Mouse (Mus musculus) liver, embryonic 15.5 days (tissue): ENCODE data around the gene Ifi35. TPM values are rescaled to one million over a fixed set of nuclear protein-coding genes. Genes with fewer than 3 reads are reported as not detected.
"Not testable (repeated sequence)": the region's sequence is repeated elsewhere in the genome, so short reads cannot be mapped to it uniquely, and the experiment has no call there.

Experiments used
- ATAC-seq: fragments of 200-750 bp; cut with Nextera tagmentation; 2 replicates; pipeline ENCODE4 v1.8.0; 2017; ENCODE audit warnings: moderate number of reproducible peaks, mild to moderate bottlenecking, moderate library complexity; ENCODE audit not compliant: insufficient read depth
- H3K27ac ChIP-seq: fragments of 300-500 bp; sonication (generic); replicated peaks from 2 replicates; pipeline ENCODE4 v1.5.1; 2015; ENCODE audit warnings: mild to moderate bottlenecking, inconsistent platforms
- H3K27me3 ChIP-seq: fragments of 300-500 bp; sonication (generic); 2 replicates; pipeline ENCODE4 v1.6.1; 2015; ENCODE audit warnings: mild to moderate bottlenecking, inconsistent platforms
- H3K36me3 ChIP-seq: fragments of 300-500 bp; sonication (generic); replicated peaks from 2 replicates; pipeline ENCODE4 v1.6.1; 2015; ENCODE audit warnings: moderate library complexity, mild to moderate bottlenecking, inconsistent platforms
- H3K4me1 ChIP-seq: fragments of 300-500 bp; sonication (generic); replicated peaks from 2 replicates; pipeline ENCODE4 v1.6.1; 2015; ENCODE audit warnings: inconsistent platforms
- H3K4me2 ChIP-seq: fragments of 300-500 bp; sonication (generic); 2 replicates; pipeline ENCODE4 v1.6.1; 2015; ENCODE audit warnings: moderate library complexity, mild to moderate bottlenecking, inconsistent platforms
- H3K4me3 ChIP-seq: fragments of 300-500 bp; sonication (generic); replicated peaks from 2 replicates; pipeline ENCODE4 v1.5.1; 2015; ENCODE audit warnings: mild to moderate bottlenecking, inconsistent platforms
- H3K9ac ChIP-seq: fragments of 300-500 bp; sonication (generic); 2 replicates; pipeline ENCODE4 v1.6.1; 2015; ENCODE audit warnings: moderate library complexity, mild to moderate bottlenecking, inconsistent platforms
- H3K9me3 ChIP-seq: fragments of 300-500 bp; sonication (generic); replicated peaks from 2 replicates; pipeline ENCODE4 v1.6.1; 2016; ENCODE audit warnings: inconsistent platforms
- WGBS: fragments of 180-500 bp; shearing (Covaris S2); methylation state at CpG from one replicate; pipeline ENCODE4 v1.1.7; 2015; ENCODE audit warnings: mixed read lengths; ENCODE audit not compliant: insufficient replicate concordance; 5-methylcytosine and 5-hydroxymethylcytosine counted together
- polyA plus RNA-seq: library from polyadenylated mRNA; unstranded; fragments of >200 nt; fragmentation: Nextera tagmentation; extraction: Ambion mirVana; gene quantifications from 2 replicates; pipeline ENCODE4 v1.2.1, GENCODE M21; 2015

The Ifi35 gene
- polyA plus RNA-seq, 1 experiment from 2014 or later: 29.6 TPM

DNA sequence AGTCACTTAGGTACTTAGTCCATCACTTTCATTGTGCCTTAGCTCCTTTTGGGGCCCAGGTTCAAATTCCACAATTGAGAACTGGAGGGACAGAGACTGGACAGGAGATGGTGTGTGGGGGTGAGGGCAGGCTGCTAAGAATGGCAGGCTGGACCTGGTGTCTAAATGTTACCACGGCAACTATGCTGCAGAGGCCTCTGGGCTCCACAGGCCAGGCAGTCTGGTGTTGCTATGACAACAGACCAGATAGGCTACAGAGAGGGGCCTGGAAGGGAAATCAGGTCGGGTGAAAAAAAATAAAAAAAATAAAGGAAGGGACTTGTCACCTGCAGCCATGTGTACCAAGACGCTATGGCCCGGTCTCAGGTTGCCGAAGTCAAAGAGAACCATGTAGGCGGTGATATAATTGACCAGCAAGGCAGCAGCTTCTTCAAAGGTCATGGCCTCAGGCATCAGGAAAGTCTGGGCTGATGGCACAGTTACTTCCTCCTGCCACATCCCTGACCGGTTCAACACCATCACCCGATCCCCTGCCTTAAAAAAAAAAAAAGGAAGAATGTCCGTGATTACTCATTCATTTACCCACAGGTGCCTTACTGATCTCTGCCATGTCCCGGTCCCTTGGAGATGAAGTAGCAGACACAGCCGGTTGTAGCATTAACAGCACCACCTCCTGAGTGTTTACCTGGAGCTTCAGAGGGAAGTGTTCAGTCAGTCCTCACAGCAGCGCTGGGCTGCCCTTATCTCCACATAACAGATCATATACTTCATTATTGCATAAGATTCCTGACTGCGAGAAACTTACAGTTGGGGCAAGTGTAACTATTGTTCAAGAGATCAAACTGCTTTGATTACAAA, 14.6 kb downstream of the Ifi35 start:
- WGBS: 22% methylated on average over 13 of the region's 13 CpGs
- ATAC-seq: no peak
- Histone ChIP-seq H3K27ac (no peak overlapping the region), H3K9me3 (no peaks in the 10 kb centered on the region), H3K4me3 (no peak overlapping the region), H3K4me1 (peaks cover 72% of the 10 kb centered on the region), H3K9ac (no peak overlapping the region), H3K4me2 (peak overlapping the region; percentile 1; the same call in 1 of the 2 replicates), H3K36me3 (peaks cover 31% of the 10 kb centered on the region), H3K27me3 (peaks cover 48% of the 10 kb centered on the region)

DNA sequence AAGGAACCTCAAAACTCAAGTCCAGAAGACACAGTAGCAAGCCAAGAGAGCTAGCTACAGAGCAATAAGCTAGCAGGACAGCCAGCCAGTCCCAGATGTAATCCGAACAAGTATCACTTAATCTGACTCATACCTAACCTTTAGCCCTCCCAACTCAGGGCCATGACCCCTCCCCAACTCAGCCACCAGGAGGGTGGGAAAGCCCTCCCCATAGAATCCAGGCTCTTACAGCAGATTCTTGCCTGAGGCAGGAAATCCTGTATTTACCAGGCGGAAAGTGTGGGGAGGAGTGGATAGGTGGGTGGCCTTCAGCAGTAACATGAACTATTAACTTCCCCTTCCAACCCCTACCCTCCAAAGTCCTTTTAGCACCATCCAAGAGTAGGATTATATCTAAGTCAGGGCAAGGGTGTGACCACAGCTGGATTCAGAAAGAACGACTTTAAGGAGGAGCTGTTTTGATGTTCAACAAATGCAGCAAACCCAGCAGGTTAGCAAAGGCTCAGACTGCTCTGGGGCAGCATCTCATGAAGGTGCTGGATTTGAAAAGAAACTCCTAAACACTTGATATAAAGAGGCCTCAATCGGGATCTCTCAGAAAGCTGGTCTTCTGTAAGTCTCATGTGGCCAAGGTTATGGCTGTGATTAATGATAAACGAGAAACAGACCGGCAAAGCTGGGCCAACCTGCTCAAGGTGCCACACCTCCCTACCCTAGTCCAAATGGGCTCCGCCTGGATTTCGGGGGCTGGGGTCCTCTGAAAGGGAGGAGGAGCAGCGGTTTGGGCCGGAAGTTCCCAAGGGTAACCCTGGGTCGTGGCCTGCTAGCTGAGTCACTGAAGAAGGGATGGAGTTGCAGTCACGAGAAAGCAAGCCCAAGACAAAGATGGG, 16.2 kb downstream of the Ifi35 start, which contains the start of gene Rnd2:
Rnd2 (plus strand) TSS at position 789 of the 890 bp plus-strand sequence.
- H3K9me3 ChIP-seq: no peaks in the 10 kb centered on the region
- peak within 1 kb of the TSS; percentile 62 for H3K9ac ChIP-seq
- 6% methylated on average over 12 of the region's 12 CpGs for WGBS
- H3K36me3 ChIP-seq: peaks cover 15% of the 10 kb centered on the region
- ATAC-seq: no peak
- H3K4me2 ChIP-seq: peak within 1 kb of the TSS; percentile 94
- H3K4me1 ChIP-seq: peaks cover 75% of the 10 kb centered on the region
- H3K27me3 ChIP-seq: peaks cover 64% of the 10 kb centered on the region
- H3K27ac ChIP-seq: peak within 1 kb of the TSS; percentile 51; the same call in 1 of the 2 replicates
- peak within 1 kb of the TSS; percentile 67 for H3K4me3 ChIP-seq

DNA sequence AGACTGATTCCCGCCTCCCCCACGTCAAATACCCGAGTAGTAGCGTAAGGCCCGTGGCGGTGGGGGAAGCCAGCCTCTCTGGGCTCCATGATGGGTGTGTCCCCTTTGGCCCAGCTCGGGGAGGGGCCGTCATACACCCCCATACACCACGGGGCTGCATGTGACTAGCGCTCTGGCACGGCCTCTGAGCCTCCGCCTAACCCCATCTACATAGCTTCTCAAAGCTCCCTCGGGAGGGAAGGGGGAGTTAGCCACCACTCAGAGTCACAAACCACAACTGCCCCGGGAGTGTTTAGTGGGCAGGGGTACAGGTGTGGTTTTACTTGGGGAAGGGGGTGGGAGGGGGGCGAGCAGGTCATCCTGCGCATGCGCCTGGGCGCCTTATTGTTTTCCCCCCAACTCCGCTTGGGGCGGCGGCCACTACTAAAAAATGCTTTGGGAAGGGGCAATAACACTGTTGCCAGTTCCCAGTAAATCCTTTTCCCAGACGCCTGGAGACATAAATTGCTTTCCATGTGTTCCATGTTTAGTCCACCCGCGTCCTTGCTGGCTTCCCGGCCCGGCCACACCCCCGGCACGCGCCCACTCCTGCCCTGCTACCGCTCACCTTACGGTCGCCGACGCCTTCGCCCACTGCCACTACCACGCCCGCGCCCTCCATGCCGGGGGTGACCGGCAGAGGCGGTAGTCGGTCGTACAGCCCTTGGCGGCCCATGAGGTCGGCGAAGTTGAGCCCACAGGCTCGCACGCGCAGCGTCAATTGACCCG, 17.1 kb downstream of the Ifi35 start:
- no peaks in the 10 kb centered on the region for H3K9me3 ChIP-seq
- peaks cover 69% of the 10 kb centered on the region for H3K4me1 ChIP-seq
- H3K27ac ChIP-seq: peak overlapping the region; percentile 51; the same call in 1 of the 2 replicates
- H3K36me3 ChIP-seq: peaks cover 9% of the 10 kb centered on the region; the same call in 1 of the 2 replicates
- under 1% methylated on average over 51 of the region's 51 CpGs for WGBS
- H3K9ac ChIP-seq: peak overlapping the region; percentile 62
- H3K27me3 ChIP-seq: peaks cover 71% of the 10 kb centered on the region
- H3K4me3 ChIP-seq: peak overlapping the region; percentile 67
- peak overlapping the region; percentile 94 for H3K4me2 ChIP-seq
- ATAC-seq: no peak; the same call in 1 of the 2 replicates

DNA sequence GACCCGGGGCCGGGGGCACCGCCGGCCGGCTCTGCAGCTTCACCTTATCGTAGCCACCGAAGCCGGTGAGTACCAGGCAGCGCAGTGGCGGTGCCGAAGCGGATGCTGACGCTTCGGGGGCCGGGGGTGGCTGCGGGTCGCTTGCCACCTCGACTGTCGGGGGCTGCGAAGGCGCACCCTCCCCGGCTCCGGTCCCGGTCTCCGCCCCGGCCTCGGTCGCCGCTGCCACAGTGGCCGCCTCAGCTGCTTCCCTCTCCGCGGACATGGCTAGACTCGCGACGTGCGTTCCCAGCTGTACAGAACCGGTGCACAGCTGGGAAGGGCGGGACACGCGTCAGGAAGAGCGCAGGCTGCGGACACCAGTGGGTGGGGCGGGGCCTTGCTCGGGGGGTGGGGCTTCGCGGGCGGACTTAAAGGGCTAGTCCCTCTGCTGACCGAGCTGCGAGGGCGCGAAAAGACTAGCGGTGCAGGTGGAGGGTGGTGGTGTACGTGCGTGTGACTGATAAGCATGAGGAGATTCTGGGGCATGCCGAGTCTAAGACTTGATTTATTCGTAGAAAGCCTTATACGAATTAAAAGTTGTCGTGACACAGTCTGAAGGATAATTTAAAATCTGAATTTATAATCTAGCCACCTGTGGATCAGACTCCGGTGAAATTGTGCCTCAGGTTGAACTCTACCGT, 17.8 kb downstream of the Ifi35 start, which contains the start of gene Vat1:
Vat1 (minus strand) TSS at position 362 of the 683 bp plus-strand sequence.
- peak within 1 kb of the TSS; percentile 51; the same call in 1 of the 2 replicates for H3K27ac ChIP-seq
- H3K36me3 ChIP-seq: 0 out of 2 replicates have a peak, but pooled peaks cover 4% of the 10 kb centered on the region
- H3K27me3 ChIP-seq: peaks cover 77% of the 10 kb centered on the region
- peak within 1 kb of the TSS; percentile 94 for H3K4me2 ChIP-seq
- H3K9ac ChIP-seq: peak within 1 kb of the TSS; percentile 62
- peak; percentile 66 for ATAC-seq
- WGBS: under 1% methylated on average over 60 of the region's 60 CpGs
- H3K4me3 ChIP-seq: peak within 1 kb of the TSS; percentile 67
- H3K4me1 ChIP-seq: peaks cover 69% of the 10 kb centered on the region
- no peaks in the 10 kb centered on the region for H3K9me3 ChIP-seq

DNA sequence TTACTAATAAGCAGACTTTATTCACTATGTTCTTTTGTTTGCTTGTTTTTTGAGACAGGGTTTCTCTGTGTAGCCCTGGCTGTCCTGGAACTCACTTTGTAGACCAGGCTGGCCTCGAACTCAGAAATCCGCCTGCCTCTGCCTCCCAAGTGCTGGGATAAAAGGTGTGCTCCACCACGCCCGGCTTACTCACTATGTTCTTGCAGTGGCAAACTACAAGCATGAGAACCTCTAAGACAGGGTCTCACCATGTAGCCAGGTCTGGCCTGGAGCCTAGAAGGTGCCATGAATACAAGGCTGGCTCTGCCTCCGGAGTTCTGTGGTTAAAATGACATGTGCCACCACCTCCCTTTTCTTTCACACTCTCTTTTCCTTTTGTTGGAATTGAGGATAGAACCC, 18.3 kb downstream of the Ifi35 start:
- Histone ChIP-seq H3K27me3 (peaks cover 82% of the 10 kb centered on the region), H3K4me1 (peaks cover 69% of the 10 kb centered on the region)
- not testable (repeated sequence) for ATAC-seq

DNA sequence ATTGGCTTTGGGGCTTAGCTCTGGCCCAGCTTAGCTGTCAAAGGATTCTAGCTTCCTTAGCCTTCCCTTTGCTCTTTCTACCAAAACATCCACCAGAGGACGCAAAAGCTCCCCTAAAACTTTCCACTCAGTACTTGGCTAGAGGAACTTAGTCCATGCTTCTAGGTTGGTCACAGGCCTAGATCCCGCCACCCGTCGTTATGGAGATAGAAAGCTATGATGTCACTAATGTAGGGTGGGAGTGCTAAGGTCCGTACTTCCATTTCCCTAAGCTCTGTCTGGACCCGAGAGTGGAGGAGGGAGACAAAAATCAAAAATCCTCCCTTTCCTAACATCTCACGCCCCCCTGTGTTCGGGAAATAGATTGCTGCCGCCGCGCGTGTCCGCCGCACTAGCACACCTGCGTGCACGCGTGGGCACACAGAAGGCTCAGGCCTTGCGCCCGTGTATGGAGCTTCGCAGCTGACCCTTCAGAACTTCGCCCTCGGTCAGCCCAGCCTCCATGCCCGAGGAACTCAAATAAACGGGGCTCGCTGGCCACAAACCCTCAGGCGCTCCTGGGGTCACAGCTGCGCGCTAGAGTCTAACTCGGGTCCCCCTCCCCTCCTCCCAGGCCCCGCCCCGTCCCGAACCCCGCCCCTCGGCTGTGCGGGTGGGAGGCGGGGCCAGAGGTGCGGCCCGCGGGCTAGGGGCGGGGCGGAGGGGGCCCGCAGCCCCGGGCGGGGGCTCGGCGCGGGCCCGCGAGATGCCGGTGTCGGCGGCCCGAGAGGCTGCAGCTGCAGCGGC, 19.5 kb downstream of the Ifi35 start:
- H3K4me3 ChIP-seq: peak overlapping the region; percentile 65
- under 1% methylated on average over 53 of the region's 54 CpGs for WGBS
- H3K27me3 ChIP-seq: peaks cover 89% of the 10 kb centered on the region
- H3K9ac ChIP-seq: peak overlapping the region; percentile 54
- ATAC-seq: peak; percentile 70
- peaks cover 64% of the 10 kb centered on the region for H3K4me1 ChIP-seq
- no peaks in the 10 kb centered on the region for H3K9me3 ChIP-seq
- no peak overlapping the region for H3K27ac ChIP-seq
- no peaks in the 10 kb centered on the region for H3K36me3 ChIP-seq
- H3K4me2 ChIP-seq: peak overlapping the region; percentile 94

More for the DNA sequence above, 18.3 kb downstream of the Ifi35 start:
- not testable (repeated sequence) for H3K9me3 ChIP-seq, H3K27ac ChIP-seq, H3K36me3 ChIP-seq
- Histone ChIP-seq H3K9ac (peak overlapping the region; percentile 62; the same call in 1 of the 2 replicates), H3K4me2 (peak overlapping the region; percentile 94), H3K4me3 (peak overlapping the region; percentile 67)
- WGBS: 48% methylated on average over 5 of the region's 5 CpGs

DNA sequence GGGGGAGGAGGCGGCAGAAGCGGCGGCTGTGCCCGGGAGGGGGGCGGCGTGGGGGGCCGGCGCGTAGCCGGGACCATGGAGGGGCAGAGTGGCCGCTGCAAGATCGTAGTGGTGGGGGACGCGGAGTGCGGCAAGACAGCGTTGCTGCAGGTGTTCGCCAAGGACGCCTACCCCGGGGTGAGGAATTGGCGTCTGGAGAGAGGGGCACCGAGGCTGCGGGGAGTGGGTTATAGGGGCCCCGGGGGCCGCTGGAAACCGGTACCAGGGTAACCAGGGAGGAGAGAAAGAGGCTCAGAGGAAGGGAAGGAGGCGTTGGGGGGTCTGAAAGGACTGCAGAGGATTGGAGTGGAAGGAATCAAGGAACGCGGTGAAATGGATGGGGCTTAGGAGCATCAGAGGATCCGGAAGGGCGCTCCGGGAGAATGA, 20.1 kb downstream of the Ifi35 start:
- H3K9ac ChIP-seq: peak overlapping the region; percentile 54
- no peak overlapping the region for H3K27ac ChIP-seq
- no peaks in the 10 kb centered on the region for H3K36me3 ChIP-seq
- WGBS: under 1% methylated on average over 30 of the region's 31 CpGs
- peak overlapping the region; percentile 94 for H3K4me2 ChIP-seq
- no peak for ATAC-seq
- H3K9me3 ChIP-seq: no peaks in the 10 kb centered on the region
- peak overlapping the region; percentile 65 for H3K4me3 ChIP-seq
- peaks cover 58% of the 10 kb centered on the region for H3K4me1 ChIP-seq
- peaks cover 95% of the 10 kb centered on the region for H3K27me3 ChIP-seq

DNA sequence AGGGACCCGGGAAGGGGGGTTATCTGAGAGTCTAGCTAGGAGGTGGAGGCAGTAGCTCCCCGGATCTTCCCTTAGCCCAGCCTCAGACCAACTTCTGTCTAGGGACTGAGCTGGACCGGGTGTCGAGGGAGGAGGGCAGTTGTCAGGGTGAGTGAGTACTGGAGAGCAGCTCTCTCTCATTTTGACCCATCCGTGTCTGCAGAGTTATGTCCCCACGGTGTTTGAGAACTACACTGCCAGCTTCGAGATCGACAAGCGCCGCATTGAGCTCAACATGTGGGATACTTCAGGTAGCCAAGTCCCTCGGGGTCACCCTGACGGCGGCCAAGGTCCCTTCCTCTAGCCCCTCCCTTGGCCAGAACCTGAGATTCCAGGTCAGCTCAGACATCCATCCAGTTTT, 20.5 kb downstream of the Ifi35 start:
- H3K4me1 ChIP-seq: peaks cover 53% of the 10 kb centered on the region

DNA sequence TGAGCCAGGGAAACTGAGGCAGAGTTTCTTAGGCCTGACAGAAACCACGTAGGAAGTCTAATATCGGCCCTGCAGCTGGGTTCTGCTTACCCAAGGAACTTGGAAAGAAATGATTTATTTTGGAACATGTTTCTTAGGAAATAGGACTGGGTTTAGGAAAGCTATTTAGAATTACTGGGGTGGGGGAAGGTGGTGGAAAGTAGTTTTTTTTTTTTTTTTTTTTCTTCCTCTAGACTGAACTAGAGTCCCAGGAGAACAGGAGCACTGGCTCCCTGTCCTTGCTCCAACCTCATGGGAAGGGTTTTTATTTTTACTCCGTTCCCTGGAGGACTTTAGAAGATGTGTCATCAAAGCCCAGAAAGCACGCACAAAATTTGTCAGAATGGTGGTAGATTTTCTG, 20.9 kb downstream of the Ifi35 start:
- Histone ChIP-seq H3K9me3 (no peaks in the 10 kb centered on the region), H3K36me3 (no peaks in the 10 kb centered on the region), H3K27me3 (peaks cover 91% of the 10 kb centered on the region), H3K4me2 (peak overlapping the region; percentile 94; the same call in 1 of the 2 replicates), H3K27ac (no peak overlapping the region), H3K4me1 (peaks cover 49% of the 10 kb centered on the region), H3K4me3 (no peak overlapping the region), H3K9ac (no peak overlapping the region)
- ATAC-seq: no peak
- 61% methylated on average over 4 of the region's 4 CpGs for WGBS

More for the DNA sequence above, 20.5 kb downstream of the Ifi35 start:
- Histone ChIP-seq H3K36me3 (no peaks in the 10 kb centered on the region), H3K4me2 (peak overlapping the region; percentile 94), H3K27me3 (peaks cover 93% of the 10 kb centered on the region), H3K27ac (no peak overlapping the region), H3K9me3 (no peaks in the 10 kb centered on the region), H3K9ac (0 out of 2 replicates have a peak overlapping the region, but pooled peaks have one; percentile 54), H3K4me3 (peak overlapping the region; percentile 65)
- ATAC-seq: no peak
- WGBS: 10% methylated on average over 13 of the region's 13 CpGs
